Mouse (Mus musculus) A20 (cell line): Measurements from ENCODE around the gene BC049352.

Experiments used
- DNase-seq: peaks from one replicate; pipeline ENCODE4 v3.0.0-alpha.2; 2011; ENCODE audit warnings: low read depth, low spot score

Gene BC049352

DNA sequence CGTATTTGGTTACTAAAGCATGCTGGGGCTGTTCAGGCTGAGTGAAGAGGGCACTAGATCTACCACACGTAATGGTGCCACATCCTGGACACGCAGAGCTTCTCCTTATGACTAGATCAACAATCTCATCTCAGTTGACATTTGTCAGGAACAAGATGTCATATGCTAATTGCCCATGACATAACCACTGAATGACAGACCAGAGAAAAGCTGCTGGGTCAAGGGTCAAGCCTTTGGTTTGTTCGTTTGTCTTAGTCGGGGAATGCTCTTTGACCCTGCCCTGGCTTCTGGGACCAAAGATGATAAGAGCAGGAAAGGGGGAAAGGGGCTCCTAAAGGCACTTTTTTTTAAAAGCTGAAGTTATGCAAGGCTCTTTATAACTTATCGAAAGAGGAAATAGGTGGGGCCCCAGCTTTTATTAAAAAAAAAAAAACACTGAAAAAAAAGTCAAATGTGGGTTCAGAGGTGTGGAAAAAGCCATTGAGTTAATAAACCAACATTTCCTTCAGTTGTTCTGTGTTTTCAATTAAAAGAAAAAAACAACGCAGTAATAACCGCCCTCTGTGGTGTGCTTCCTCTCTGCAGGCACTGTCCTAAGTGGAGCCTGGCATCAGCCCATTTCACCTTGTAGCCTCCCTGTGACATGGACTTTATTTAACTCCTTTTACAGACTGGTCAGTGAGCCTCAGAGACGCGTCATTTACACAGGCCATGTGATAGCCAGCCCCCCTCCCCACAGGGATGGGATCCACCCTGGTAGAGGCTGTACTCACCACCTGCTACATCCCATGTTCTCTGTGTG is 112.6 kb downstream of the BC049352 start:
- peak; percentile 60 for DNase-seq

- peak; percentile 90 for DNase-seq
These were observed 117.6 kb downstream of the BC049352 start for GRCm38 (mm10) chr9:45299231-45300006.
